ENCODE assay signal across 9 mouse cellular contexts in genomic region chr14:118712889-118713288, GRCm38 (mm10). TPM values are rescaled to one million over a fixed set of nuclear protein-coding genes. Genes with fewer than 3 reads are reported as not detected.
DNase-seq lines count a peak whose midpoint lies in the region; ATAC-seq lines count a peak whose summit lies in the region.
"Had no signal": no experiment of that assay in that cellular context is flagged by ENCODE, and none has a peak within 500 bp of the region (broad histone marks: within the 10 kb centered on the region; RNA-seq: fewer than 3 reads in every experiment).

No protein-coding gene starts in this region.

- ATAC-seq in kidney, embryonic 16.5 days (ENCODE audit: low FRiP score, low TSS enrichment), result no peak
- no peak for ATAC-seq in forebrain, embryonic 11.5 days (replicated peaks; ENCODE audit: low FRiP score)
- ATAC-seq in neural tube, embryonic 13.5 days (ENCODE audit: low read depth), result no peak

- H3K9me3 ChIP-seq in kidney, embryonic 16.5 days (ENCODE audit: low read length), result no peaks in the 10 kb centered on the region
- H3K9me3 ChIP-seq in forebrain, embryonic 11.5 days (ENCODE audit: control insufficient read depth, low read length), result no peaks in the 10 kb centered on the region
- no peaks in the 10 kb centered on the region for H3K9me3 ChIP-seq in limb, embryonic 10.5 days (replicated peaks)
- no peaks in the 10 kb centered on the region for H3K9me3 ChIP-seq in neural tube, embryonic 13.5 days

- no peak overlapping the region for H3K9ac ChIP-seq in kidney, embryonic 16.5 days (replicated peaks; ENCODE audit: low read length)
- H3K9ac ChIP-seq in forebrain, embryonic 11.5 days (ENCODE audit: low read length), result no peak overlapping the region
- no peak overlapping the region for H3K9ac ChIP-seq in neural tube, embryonic 13.5 days

- no peaks in the 10 kb centered on the region for H3K36me3 ChIP-seq in kidney, embryonic 16.5 days (ENCODE audit: insufficient read depth, low read length)
- H3K36me3 ChIP-seq in forebrain, embryonic 11.5 days (ENCODE audit: control insufficient read depth, insufficient read depth, low read length), result no peaks in the 10 kb centered on the region
- H3K36me3 ChIP-seq in limb, embryonic 10.5 days, result no peaks in the 10 kb centered on the region
- no peaks in the 10 kb centered on the region for H3K36me3 ChIP-seq in neural tube, embryonic 13.5 days

- no peak for DNase-seq in kidney, adult 18-20 months
- DNase-seq in forebrain, embryonic 11.5 days (ENCODE audit: low spot score), result no peak
- no peak for DNase-seq in limb, embryonic 10.5 days (ENCODE audit: low spot score)
- no peak for DNase-seq in adrenal gland, postnatal 14 days
- no peak for DNase-seq in spleen, adult 12 weeks (ENCODE audit: low spot score)
- no peak for DNase-seq in cerebellum, postnatal 10 days
- DNase-seq: cerebellum, adult 11-12 months had no signal

- no peaks in the 10 kb centered on the region for H3K27me3 ChIP-seq in kidney, embryonic 16.5 days (ENCODE audit: insufficient read depth, low read length)
- H3K27me3 ChIP-seq in forebrain, embryonic 11.5 days (ENCODE audit: control insufficient read depth, insufficient read depth, low read length), result no peaks in the 10 kb centered on the region
- peaks cover 67% of the 10 kb centered on the region for H3K27me3 ChIP-seq in limb, embryonic 10.5 days (ENCODE audit: low read depth, poor library complexity, severe bottlenecking)
- peaks cover 16% of the 10 kb centered on the region; the same call in 1 of the 2 replicates for H3K27me3 ChIP-seq in neural tube, embryonic 13.5 days

- peaks cover 25% of the 10 kb centered on the region for H3K4me1 ChIP-seq in kidney, embryonic 16.5 days (ENCODE audit: insufficient read depth, low read length)
- H3K4me1 ChIP-seq in forebrain, embryonic 11.5 days (replicated peaks; ENCODE audit: control insufficient read depth, insufficient read depth, low read length), result no peaks in the 10 kb centered on the region
- H3K4me1 ChIP-seq in limb, embryonic 10.5 days, result peaks cover 43% of the 10 kb centered on the region
- H3K4me1 ChIP-seq in neural tube, embryonic 13.5 days (replicated peaks), result peaks cover 24% of the 10 kb centered on the region

- no peak overlapping the region for H3K27ac ChIP-seq in kidney, embryonic 16.5 days (ENCODE audit: low read length)
- H3K27ac ChIP-seq in forebrain, embryonic 11.5 days (ENCODE audit: low read depth, low read length), result no peak overlapping the region
- peak overlapping the region; percentile 34; the same call in 1 of the 2 replicates for H3K27ac ChIP-seq in limb, embryonic 10.5 days
- H3K27ac ChIP-seq in neural tube, embryonic 13.5 days (replicated peaks), result no peak overlapping the region

- peak overlapping the region; percentile 61 for H3K4me2 ChIP-seq in kidney, embryonic 16.5 days (replicated peaks; ENCODE audit: low read depth, low read length)
- H3K4me2 ChIP-seq in forebrain, embryonic 11.5 days (ENCODE audit: low read depth, low read length, severe bottlenecking), result peak overlapping the region; percentile 48; the same call in 1 of the 2 replicates
- peak overlapping the region; percentile 60 for H3K4me2 ChIP-seq in neural tube, embryonic 13.5 days

- WGBS in kidney, embryonic 16.5 days, result 52% methylated on average over 5 of the region's 5 CpGs
- WGBS in forebrain, embryonic 11.5 days, result 54% methylated on average over 5 of the region's 5 CpGs
- 55% methylated on average over 5 of the region's 5 CpGs for WGBS in limb, embryonic 10.5 days
- WGBS in neural tube, embryonic 13.5 days, result 57% methylated on average over 5 of the region's 5 CpGs

- H3K4me3 ChIP-seq in kidney, embryonic 16.5 days (ENCODE audit: low read length), result peak overlapping the region; percentile 39; the same call in 1 of the 2 replicates
- H3K4me3 ChIP-seq in forebrain, embryonic 11.5 days (ENCODE audit: low read depth, low read length), result no peak overlapping the region
- peak overlapping the region; percentile 39; the same call in 1 of the 2 replicates for H3K4me3 ChIP-seq in limb, embryonic 10.5 days
- H3K4me3 ChIP-seq in neural tube, embryonic 13.5 days, result peak overlapping the region; percentile 31; the same call in 1 of the 2 replicates

RNA-seq across cellular contexts. Expression of gene Abcc4, which starts 6.9 kb away (rescaled TPM):
- 7.4 and 7.9 TPM in 2 replicates for polyA plus RNA-seq in kidney, embryonic 16.5 days (2015; fragmentation: Nextera tagmentation; extraction: Ambion mirVana)
- 3.3 and 4.0 TPM in 2 replicates for polyA plus RNA-seq in forebrain, embryonic 11.5 days (2014; fragmentation: Nextera tagmentation; extraction: Ambion mirVana)
- 2.1 and 2.5 TPM in 2 replicates for polyA plus RNA-seq in limb, embryonic 10.5 days (2016; fragmentation: Nextera tagmentation; extraction: Ambion mirVana)
- polyA plus RNA-seq in neural tube, embryonic 13.5 days (2015; fragmentation: Nextera tagmentation; extraction: Ambion mirVana), result 4.0 and 4.7 TPM in 2 replicates
- total RNA-seq in adrenal gland, postnatal 14 days (2021), result 9.4 and 10.4 TPM in 2 replicates
